Mouse (Mus musculus) liver, embryonic 12.5 days (tissue): ENCODE results near the gene Entpd1. TPM values are rescaled to one million over a fixed set of nuclear protein-coding genes. Genes with fewer than 3 reads are reported as not detected.

Experiments used
- ATAC-seq: fragments of 200-750 bp; cut with Nextera tagmentation; 2 replicates; pipeline ENCODE4 v1.8.0; 2017; ENCODE audit warnings: moderate number of reproducible peaks, mild to moderate bottlenecking, moderate library complexity
- H3K27ac ChIP-seq: fragments of 300-500 bp; sonication (generic); 2 replicates; pipeline ENCODE4 v1.5.1; 2016; ENCODE audit warnings: mild to moderate bottlenecking
- H3K27me3 ChIP-seq: fragments of 300-500 bp; sonication (generic); replicated peaks from 2 replicates; pipeline ENCODE4 v1.6.1; 2016; ENCODE audit warnings: mild to moderate bottlenecking, moderate library complexity
- H3K36me3 ChIP-seq: fragments of 300-500 bp; sonication (generic); 2 replicates; pipeline ENCODE4 v1.6.1; 2016; ENCODE audit warnings: mild to moderate bottlenecking, moderate library complexity
- H3K4me1 ChIP-seq: fragments of 300-500 bp; sonication (generic); 2 replicates; pipeline ENCODE4 v1.6.1; 2016
- H3K4me2 ChIP-seq: fragments of 300-500 bp; sonication (generic); 2 replicates; pipeline ENCODE4 v1.6.1; 2016; ENCODE audit warnings: mild to moderate bottlenecking, moderate library complexity
- H3K4me3 ChIP-seq: fragments of 300-500 bp; sonication (generic); 2 replicates; pipeline ENCODE4 v1.5.1; 2016; ENCODE audit warnings: mild to moderate bottlenecking, moderate library complexity
- H3K9ac ChIP-seq: fragments of 300-500 bp; sonication (generic); 2 replicates; pipeline ENCODE4 v1.6.1; 2016; ENCODE audit warnings: mild to moderate bottlenecking, moderate library complexity
- H3K9me3 ChIP-seq: fragments of 300-500 bp; sonication (generic); replicated peaks from 2 replicates; pipeline ENCODE4 v1.6.1; 2016; ENCODE audit warnings: mild to moderate bottlenecking, moderate library complexity
- WGBS: fragments of 180-500 bp; shearing (Covaris S2); methylation state at CpG from one replicate; pipeline ENCODE4 v1.1.7; 2016; ENCODE audit not compliant: insufficient replicate concordance; 5-methylcytosine and 5-hydroxymethylcytosine counted together
- polyA plus RNA-seq: library from polyadenylated mRNA; unstranded; fragments of >200 nt; fragmentation: Nextera tagmentation; extraction: Ambion mirVana; gene quantifications from 2 replicates; pipeline ENCODE4 v1.2.1, GENCODE M21; 2016

Entpd1 gene
- polyA plus RNA-seq, 1 experiment from 2014 or later, result 2.6 TPM

- no peak overlapping the region for H3K27ac ChIP-seq
- H3K27me3 ChIP-seq, result no peaks in the 10 kb centered on the region
- ATAC-seq, result no peak
- WGBS, result 16% methylated on average over 7 of the region's 7 CpGs
- no peak overlapping the region for H3K4me2 ChIP-seq
- no peak overlapping the region for H3K9ac ChIP-seq
- no peaks in the 10 kb centered on the region for H3K4me1 ChIP-seq
- no peaks in the 10 kb centered on the region for H3K36me3 ChIP-seq
- no peaks in the 10 kb centered on the region for H3K9me3 ChIP-seq
- no peak overlapping the region for H3K4me3 ChIP-seq
These were observed 18.4 kb downstream of the Entpd1 start for GRCm38 (mm10) chr19:40630606-40631005.

- no peak overlapping the region for H3K4me3 ChIP-seq
- H3K9ac ChIP-seq, result no peak overlapping the region
- no peak overlapping the region for H3K4me2 ChIP-seq
- H3K27me3 ChIP-seq, result no peaks in the 10 kb centered on the region
- peaks cover 6% of the 10 kb centered on the region for H3K4me1 ChIP-seq
- ATAC-seq, result no peak
- 54% methylated on average over 3 of the region's 3 CpGs for WGBS
- no peak overlapping the region for H3K27ac ChIP-seq
- no peaks in the 10 kb centered on the region for H3K36me3 ChIP-seq
- H3K9me3 ChIP-seq, result no peaks in the 10 kb centered on the region
These were observed 20.0 kb downstream of the Entpd1 start for GRCm38 (mm10) chr19:40632193-40632592.

- no peak overlapping the region for H3K4me2 ChIP-seq
- H3K9me3 ChIP-seq, result no peaks in the 10 kb centered on the region
- ATAC-seq, result no peak
- 76% methylated on average over 5 of the region's 5 CpGs for WGBS
- peaks cover 10% of the 10 kb centered on the region for H3K4me1 ChIP-seq
- H3K27ac ChIP-seq, result no peak overlapping the region
- H3K4me3 ChIP-seq, result no peak overlapping the region
- H3K9ac ChIP-seq, result no peak overlapping the region
- H3K27me3 ChIP-seq, result no peaks in the 10 kb centered on the region
- H3K36me3 ChIP-seq, result no peaks in the 10 kb centered on the region
These were observed 20.5 kb downstream of the Entpd1 start for GRCm38 (mm10) chr19:40632668-40633067.

GRCm38 (mm10) chr19:40633144-40633543 is 21.0 kb downstream of the Entpd1 start:
- H3K27ac ChIP-seq, result no peak overlapping the region
- ATAC-seq, result no peak

GRCm38 (mm10) chr19:40637091-40637490 is 24.9 kb downstream of the Entpd1 start:
- no peak overlapping the region for H3K4me3 ChIP-seq
- no peak overlapping the region for H3K27ac ChIP-seq
- H3K36me3 ChIP-seq, result no peaks in the 10 kb centered on the region
- peak overlapping the region; percentile 21 for H3K4me2 ChIP-seq
- H3K27me3 ChIP-seq, result no peaks in the 10 kb centered on the region
- peak; percentile 71 for ATAC-seq
- 6% methylated on average over 4 of the region's 4 CpGs for WGBS
- H3K4me1 ChIP-seq, result peaks cover 10% of the 10 kb centered on the region
- H3K9ac ChIP-seq, result no peak overlapping the region
- no peaks in the 10 kb centered on the region for H3K9me3 ChIP-seq

More at GRCm38 (mm10) chr19:40633144-40633543, 21.0 kb downstream of the Entpd1 start:
- H3K9ac ChIP-seq, result no peak overlapping the region
- no peaks in the 10 kb centered on the region for H3K27me3 ChIP-seq
- 58% methylated on average over 1 of the region's 1 CpGs for WGBS
- H3K4me1 ChIP-seq, result peaks cover 10% of the 10 kb centered on the region
- H3K4me2 ChIP-seq, result no peak overlapping the region
- H3K9me3 ChIP-seq, result no peaks in the 10 kb centered on the region
- H3K36me3 ChIP-seq, result no peaks in the 10 kb centered on the region
- H3K4me3 ChIP-seq, result no peak overlapping the region

DNA sequence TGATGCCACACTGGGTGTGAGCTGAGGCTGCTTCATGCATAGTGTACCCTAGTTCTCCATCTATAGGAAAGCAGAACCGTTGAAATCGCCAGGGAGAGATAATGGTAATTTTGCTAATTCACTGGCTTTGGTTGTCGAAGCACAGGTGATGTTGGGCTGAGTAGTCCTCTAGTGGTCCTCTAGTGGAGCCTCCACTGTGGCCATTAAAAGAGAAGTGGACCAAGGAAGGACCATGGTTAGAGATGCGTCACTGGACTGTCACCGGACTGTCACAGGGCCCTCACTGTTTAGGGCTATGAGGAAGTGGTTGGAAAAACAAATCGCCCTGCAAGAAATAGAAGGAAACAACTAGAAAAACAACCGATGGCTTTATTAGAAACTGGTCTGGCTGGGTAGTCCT is 25.4 kb downstream of the Entpd1 start:
- Histone ChIP-seq H3K27me3 (no peaks in the 10 kb centered on the region), H3K36me3 (no peaks in the 10 kb centered on the region), H3K4me2 (peak overlapping the region; percentile 21; the same call in 1 of the 2 replicates), H3K9ac (no peak overlapping the region), H3K4me3 (no peak overlapping the region), H3K9me3 (no peaks in the 10 kb centered on the region), H3K27ac (no peak overlapping the region), H3K4me1 (peaks cover 10% of the 10 kb centered on the region)
- 29% methylated on average over 7 of the region's 7 CpGs for WGBS
- no peak; the same call in 1 of the 2 replicates for ATAC-seq

- H3K9ac ChIP-seq, result no peak overlapping the region
- 73% methylated on average over 5 of the region's 5 CpGs for WGBS
- peaks cover 10% of the 10 kb centered on the region for H3K4me1 ChIP-seq
- H3K27me3 ChIP-seq, result no peaks in the 10 kb centered on the region
- H3K4me2 ChIP-seq, result no peak overlapping the region
- no peaks in the 10 kb centered on the region for H3K36me3 ChIP-seq
- ATAC-seq, result no peak
- H3K4me3 ChIP-seq, result no peak overlapping the region
- no peaks in the 10 kb centered on the region for H3K9me3 ChIP-seq
- H3K27ac ChIP-seq, result no peak overlapping the region
These were observed 26.4 kb downstream of the Entpd1 start for GRCm38 (mm10) chr19:40638582-40638981.

DNA sequence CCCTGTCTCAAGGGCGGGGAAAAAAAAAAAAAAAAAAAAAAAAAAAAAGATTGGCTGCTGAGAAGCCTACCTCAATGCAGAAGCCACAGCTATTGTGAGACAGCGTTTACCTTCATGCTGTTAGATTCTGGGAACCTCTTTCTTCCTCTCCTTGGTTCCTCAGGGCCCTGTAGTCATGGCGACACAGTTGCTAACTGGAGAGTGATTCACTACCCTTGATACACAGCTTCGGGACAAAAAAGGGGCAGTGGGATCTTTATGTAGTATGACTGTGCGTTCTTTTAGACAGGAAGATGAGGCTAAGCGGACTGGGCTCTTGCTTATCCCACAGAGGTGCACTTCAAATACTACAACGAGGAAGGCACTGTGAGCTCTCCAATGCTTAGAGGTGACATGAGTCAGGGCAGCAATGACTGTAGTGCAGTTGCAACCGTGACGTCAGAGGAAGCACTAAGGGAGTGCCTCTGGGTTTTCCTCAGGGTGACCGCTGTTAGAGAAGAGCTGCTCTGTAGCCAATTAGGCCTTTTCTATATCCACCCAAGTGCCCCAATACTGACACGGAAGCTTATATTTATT is 27.7 kb downstream of the Entpd1 start:
- Histone ChIP-seq H3K4me1 (peaks cover 10% of the 10 kb centered on the region), H3K27me3 (no peaks in the 10 kb centered on the region), H3K4me2 (no peak overlapping the region), H3K9ac (no peak overlapping the region), H3K9me3 (no peaks in the 10 kb centered on the region), H3K4me3 (no peak overlapping the region), H3K27ac (no peak overlapping the region), H3K36me3 (no peaks in the 10 kb centered on the region)
- ATAC-seq, result no peak
- WGBS, result 54% methylated on average over 11 of the region's 11 CpGs

- no peak for ATAC-seq
- WGBS, result 53% methylated on average over 2 of the region's 2 CpGs
- H3K4me2 ChIP-seq, result no peak overlapping the region
These were observed 28.6 kb downstream of the Entpd1 start for GRCm38 (mm10) chr19:40640799-40641198.

DNA sequence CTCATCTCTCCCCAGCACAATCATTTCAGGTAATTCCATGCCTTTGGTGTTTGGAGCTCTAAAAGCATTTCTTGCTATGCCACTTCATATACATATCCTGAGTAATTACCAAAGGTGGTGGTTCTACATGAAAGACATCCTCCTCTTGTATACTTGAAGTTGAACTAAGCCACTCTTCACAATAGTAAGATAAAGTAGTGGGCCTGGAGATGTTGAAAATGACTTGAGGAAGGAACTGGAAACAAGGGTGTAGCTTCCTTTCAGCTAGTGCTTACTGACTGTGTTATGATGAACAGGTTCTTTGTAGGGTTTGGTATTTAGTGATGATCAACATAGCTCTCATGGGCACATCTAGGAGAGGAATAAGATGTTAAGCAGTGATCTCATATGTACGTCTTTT is 31.7 kb downstream of the Entpd1 start:
- 75% methylated on average over 1 of the region's 1 CpGs for WGBS
- Histone ChIP-seq H3K36me3 (no peaks in the 10 kb centered on the region), H3K27me3 (no peaks in the 10 kb centered on the region), H3K9ac (no peak overlapping the region), H3K4me2 (no peak overlapping the region), H3K4me1 (peaks cover 24% of the 10 kb centered on the region), H3K27ac (no peak overlapping the region), H3K9me3 (no peaks in the 10 kb centered on the region), H3K4me3 (no peak overlapping the region)
- no peak for ATAC-seq

More at GRCm38 (mm10) chr19:40640799-40641198, 28.6 kb downstream of the Entpd1 start:
- no peak overlapping the region for H3K27ac ChIP-seq
- no peak overlapping the region for H3K9ac ChIP-seq
- H3K9me3 ChIP-seq, result no peaks in the 10 kb centered on the region
- no peak overlapping the region for H3K4me3 ChIP-seq
- H3K36me3 ChIP-seq, result no peaks in the 10 kb centered on the region
- peaks cover 10% of the 10 kb centered on the region for H3K4me1 ChIP-seq
- no peaks in the 10 kb centered on the region for H3K27me3 ChIP-seq

- Histone ChIP-seq H3K4me2 (no peak overlapping the region), H3K27ac (no peak overlapping the region), H3K9me3 (no peaks in the 10 kb centered on the region), H3K9ac (no peak overlapping the region), H3K4me3 (no peak overlapping the region), H3K36me3 (no peaks in the 10 kb centered on the region), H3K4me1 (peaks cover 35% of the 10 kb centered on the region), H3K27me3 (no peaks in the 10 kb centered on the region)
- ATAC-seq, result no peak
- 52% methylated on average over 6 of the region's 6 CpGs for WGBS
These were observed 34.2 kb downstream of the Entpd1 start for GRCm38 (mm10) chr19:40646379-40646778.

DNA sequence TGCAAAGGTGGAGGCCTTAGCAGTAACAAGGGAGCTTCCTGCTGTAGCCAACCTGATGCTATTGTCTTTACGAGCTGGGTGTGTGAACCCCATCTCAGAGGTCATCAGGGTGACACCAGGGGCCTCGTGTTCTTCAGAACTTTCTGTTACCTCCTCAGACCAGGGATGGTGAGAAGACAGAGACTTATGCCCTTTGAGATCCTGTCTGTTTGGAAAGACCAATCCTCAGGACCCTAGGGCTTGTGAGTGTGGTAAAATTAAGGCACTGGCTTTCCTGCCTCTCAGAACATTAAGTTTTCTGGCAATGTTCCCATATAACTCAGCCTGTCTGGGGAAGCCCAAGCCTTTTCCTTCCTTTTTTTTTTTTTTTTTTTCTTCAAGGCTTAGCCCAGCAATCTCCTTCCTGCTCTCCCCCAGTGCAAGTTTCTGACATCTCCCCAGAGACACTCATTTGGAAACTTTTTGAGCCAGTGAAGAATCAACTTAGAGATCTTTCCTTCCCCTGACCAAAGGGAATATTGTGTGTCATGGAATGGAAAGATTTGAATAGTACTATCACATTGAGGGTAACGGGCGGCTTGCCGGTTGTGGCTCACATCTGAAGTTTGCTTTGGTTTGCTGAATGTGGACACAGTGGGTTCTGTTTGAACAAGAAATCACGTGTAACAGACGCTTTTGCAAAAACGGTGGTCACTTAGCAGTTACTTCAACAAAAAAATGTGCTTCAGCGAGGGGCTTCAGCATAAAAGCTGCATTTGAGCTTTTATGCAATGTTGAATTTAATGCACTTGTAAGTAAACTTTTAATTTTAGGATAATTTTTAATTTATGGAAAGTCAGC is 35.4 kb downstream of the Entpd1 start:
- peaks cover 35% of the 10 kb centered on the region for H3K4me1 ChIP-seq
- no peaks in the 10 kb centered on the region for H3K27me3 ChIP-seq
- no peak overlapping the region for H3K9ac ChIP-seq
- no peak for ATAC-seq
- no peaks in the 10 kb centered on the region for H3K9me3 ChIP-seq
- peak overlapping the region; percentile 10; the same call in 1 of the 2 replicates for H3K27ac ChIP-seq
- H3K4me2 ChIP-seq, result no peak overlapping the region
- no peaks in the 10 kb centered on the region for H3K36me3 ChIP-seq
- WGBS, result 36% methylated on average over 9 of the region's 9 CpGs
- no peak overlapping the region for H3K4me3 ChIP-seq
